Mouse (Mus musculus) small intestine, adult 2 months (tissue): ENCODE results near the gene Myl6b. TPM values are rescaled to one million over a fixed set of nuclear protein-coding genes. Genes with fewer than 3 reads are reported as not detected.

Experiments
- H3K27ac ChIP-seq: fragments of 200-500 bp; 2 replicates; pipeline ENCODE4 v1.5.1; 2012; ENCODE audit warnings: low read depth, low read length, control low read depth, inconsistent platforms; ENCODE audit not compliant: insufficient read depth
- H3K27me3 ChIP-seq: fragments of 200-500 bp; 2 replicates; pipeline ENCODE4 v1.6.1; 2012; ENCODE audit warnings: mild to moderate bottlenecking, moderate library complexity, low read length, inconsistent platforms; ENCODE audit not compliant: control insufficient read depth, insufficient read depth
- H3K36me3 ChIP-seq: fragments of 200-500 bp; 2 replicates; pipeline ENCODE4 v1.6.1; 2012; ENCODE audit warnings: mild to moderate bottlenecking, low read length, control low read depth, inconsistent platforms; ENCODE audit not compliant: control insufficient read depth, insufficient read depth
- H3K4me1 ChIP-seq: fragments of 200-500 bp; 2 replicates; pipeline ENCODE4 v1.6.1; 2012; ENCODE audit warnings: low read length, inconsistent platforms, mixed read lengths; ENCODE audit not compliant: control insufficient read depth, insufficient read depth, insufficient read length
- H3K4me3 ChIP-seq: fragments of 200-500 bp; 2 replicates; pipeline ENCODE4 v1.5.1; 2012; ENCODE audit warnings: low read depth, mild to moderate bottlenecking, control low read depth, inconsistent platforms, low read length, moderate library complexity
- CTCF ChIP-seq: fragments of 200-500 bp; IDR thresholded peaks from 2 replicates; pipeline ENCODE4 v1.5.1; 2012; ENCODE audit warnings: low read depth, mild to moderate bottlenecking, control low read depth, inconsistent platforms, low read length, moderate library complexity, mixed read lengths; ENCODE audit not compliant: insufficient replicate concordance, insufficient read length; ENCODE audit errors: extremely low read depth
- POLR2A ChIP-seq: fragments of 200-500 bp; IDR thresholded peaks from 2 replicates; pipeline ENCODE4 v1.6.1; 2012; ENCODE audit warnings: low read depth, mild to moderate bottlenecking, control low read depth, inconsistent platforms, low read length, moderate library complexity
- WGBS: fragments of 180-500 bp; shearing (Covaris S2); methylation state at CpG from one replicate; pipeline ENCODE4 v1.1.7; 2018; 5-methylcytosine and 5-hydroxymethylcytosine counted together
- polyA plus RNA-seq: library from polyadenylated mRNA; depleted of rRNA; stranded (reverse); fragments of >200 nt; gene quantifications from 2 replicates; pipeline ENCODE4 v1.2.3, GENCODE M21; 2012; rRNA removed

The Myl6b gene
- polyA plus RNA-seq, 1 experiment: 1.2 TPM

DNA sequence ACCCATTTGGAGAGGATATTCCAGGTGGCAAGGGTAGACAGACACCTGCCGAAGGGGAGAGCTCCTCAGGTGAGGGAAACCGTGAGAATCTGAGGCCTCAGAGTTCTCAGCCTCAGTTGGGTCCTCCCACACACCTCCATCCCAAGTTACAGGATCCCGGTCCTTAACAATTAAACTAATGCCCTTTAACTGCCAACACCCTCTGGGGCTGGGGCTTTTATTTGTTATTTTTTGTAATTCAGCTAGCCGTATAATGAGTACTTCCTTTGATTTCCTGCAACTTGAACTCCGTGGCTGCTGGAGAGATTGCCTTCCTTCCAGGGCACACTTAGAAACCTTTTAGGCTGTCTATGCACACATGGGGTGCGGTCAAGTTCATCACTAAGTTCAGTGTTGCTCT, 54.1 kb downstream of the Myl6b start:
- H3K4me3 ChIP-seq: no peak overlapping the region
- no peak overlapping the region for H3K27ac ChIP-seq
- TF ChIP-seq CTCF: no peak
- TF ChIP-seq POLR2A: no peak
- H3K36me3 ChIP-seq: peaks cover 3% of the 10 kb centered on the region
- WGBS: 55% methylated on average over 6 of the region's 6 CpGs
- no peaks in the 10 kb centered on the region for H3K27me3 ChIP-seq
- no peaks in the 10 kb centered on the region for H3K4me1 ChIP-seq

Other genes starting within 250 kb of the Myl6b start
- 0.05 TPM in 1 of 2 replicates, not detected in the other for gene Apon, start 244.6 kb downstream of the Myl6b start, polyA plus RNA-seq
- 0.08 TPM in 1 of 2 replicates, not detected in the other for gene Apof, start 230.0 kb downstream of the Myl6b start, polyA plus RNA-seq
- gene Stat2, start 228.1 kb downstream of the Myl6b start, polyA plus RNA-seq: 15.3 and 46.8 TPM in 2 replicates
- not detected in 2 replicates for gene Il23a, start 199.9 kb downstream of the Myl6b start, polyA plus RNA-seq
- gene Pan2, start 195.3 kb downstream of the Myl6b start, polyA plus RNA-seq: 10.3 and 17.7 TPM in 2 replicates
- gene Cnpy2, start 176.2 kb downstream of the Myl6b start, polyA plus RNA-seq: 31.8 and 46.6 TPM in 2 replicates
- gene Cs, start 161.0 kb downstream of the Myl6b start, polyA plus RNA-seq: 233 and 588 TPM in 2 replicates
- gene Coq10a, start 129.7 kb downstream of the Myl6b start, polyA plus RNA-seq: 36.5 and 79.1 TPM in 2 replicates
- 15.3 and 22.1 TPM in 2 replicates for gene Ankrd52, start 121.6 kb downstream of the Myl6b start, polyA plus RNA-seq
- 165 and 301 TPM in 2 replicates for gene Slc39a5, start 97.5 kb downstream of the Myl6b start, polyA plus RNA-seq
- 21.6 and 37.8 TPM in 2 replicates for gene Nabp2, start 87.2 kb downstream of the Myl6b start, polyA plus RNA-seq
- 11.0 and 23.0 TPM in 2 replicates for gene Rnf41, start 87.0 kb downstream of the Myl6b start, polyA plus RNA-seq
- 44.0 and 98.4 TPM in 2 replicates for gene Smarcc2, start 39.4 kb downstream of the Myl6b start, polyA plus RNA-seq
- 492 and 749 TPM in 2 replicates for gene Myl6, start 4.5 kb downstream of the Myl6b start, polyA plus RNA-seq
- gene Esyt1, start 27.2 kb upstream of the Myl6b start, polyA plus RNA-seq: 20.0 and 26.3 TPM in 2 replicates
- gene Zc3h10, start 49.1 kb upstream of the Myl6b start, polyA plus RNA-seq: 6.4 and 15.2 TPM in 2 replicates
- 1,613 and 1,655 TPM in 2 replicates for gene Rpl41, start 50.6 kb upstream of the Myl6b start, polyA plus RNA-seq
- 3.2 and 6.9 TPM in 2 replicates for gene Pa2g4, start 67.3 kb upstream of the Myl6b start, polyA plus RNA-seq
- gene Erbb3, start 91.0 kb upstream of the Myl6b start, polyA plus RNA-seq: 32.3 and 127 TPM in 2 replicates
- gene Rps26, start 128.1 kb upstream of the Myl6b start, polyA plus RNA-seq: 439 and 930 TPM in 2 replicates
- 0.65 and 0.95 TPM in 2 replicates for gene Ikzf4, start 147.3 kb upstream of the Myl6b start, polyA plus RNA-seq
- 10.4 and 14.2 TPM in 2 replicates for gene Suox, start 175.4 kb upstream of the Myl6b start, polyA plus RNA-seq
- 17.2 and 32.2 TPM in 2 replicates for gene Rab5b, start 197.6 kb upstream of the Myl6b start, polyA plus RNA-seq
- gene Pmel, start 205.5 kb upstream of the Myl6b start, polyA plus RNA-seq: 1.4 and 2.1 TPM in 2 replicates
- gene Cdk2, start 206.3 kb upstream of the Myl6b start, polyA plus RNA-seq: 4.2 and 6.1 TPM in 2 replicates
- gene Dgka, start 246.2 kb upstream of the Myl6b start, polyA plus RNA-seq: 35.0 and 101 TPM in 2 replicates
- 6.9 and 17.0 TPM in 2 replicates for gene Pym1, start 249.2 kb upstream of the Myl6b start, polyA plus RNA-seq